Mouse (Mus musculus) stomach, embryonic 15.5 days (tissue): ENCODE measurements around the gene Gamt. TPM values are rescaled to one million over a fixed set of nuclear protein-coding genes. Genes with fewer than 3 reads are reported as not detected.
"Not testable (repeated sequence)": the region's sequence is repeated elsewhere in the genome, so short reads cannot be mapped to it uniquely, and the experiment has no call there.

Source experiments
- ATAC-seq: fragments of 200-750 bp; cut with Nextera tagmentation; 2 replicates; pipeline ENCODE4 v1.8.0; 2017; ENCODE audit warnings: low read depth, moderate number of reproducible peaks, moderate TSS enrichment; ENCODE audit not compliant: insufficient read depth, low FRiP score
- H3K27ac ChIP-seq: fragments of 300-500 bp; sonication (generic); 2 replicates; pipeline ENCODE4 v1.5.1; 2015; ENCODE audit warnings: mild to moderate bottlenecking, inconsistent platforms
- H3K27me3 ChIP-seq: fragments of 300-500 bp; sonication (generic); replicated peaks from 2 replicates; pipeline ENCODE4 v1.6.1; 2015; ENCODE audit warnings: inconsistent platforms
- H3K36me3 ChIP-seq: fragments of 300-500 bp; sonication (generic); 2 replicates; pipeline ENCODE4 v1.6.1; 2015; ENCODE audit warnings: inconsistent platforms
- H3K4me1 ChIP-seq: fragments of 300-500 bp; sonication (generic); 2 replicates; pipeline ENCODE4 v1.6.1; 2015; ENCODE audit warnings: inconsistent platforms
- H3K4me2 ChIP-seq: fragments of 300-500 bp; sonication (generic); 2 replicates; pipeline ENCODE4 v1.6.1; 2015; ENCODE audit warnings: mild to moderate bottlenecking, inconsistent platforms
- H3K4me3 ChIP-seq: fragments of 300-500 bp; sonication (generic); replicated peaks from 2 replicates; pipeline ENCODE4 v1.5.1; 2015; ENCODE audit warnings: inconsistent platforms
- H3K9ac ChIP-seq: fragments of 300-500 bp; sonication (generic); 2 replicates; pipeline ENCODE4 v1.6.1; 2015; ENCODE audit warnings: inconsistent platforms
- H3K9me3 ChIP-seq: fragments of 300-500 bp; sonication (generic); 2 replicates; pipeline ENCODE4 v1.6.1; 2016; ENCODE audit warnings: inconsistent platforms
- WGBS: fragments of 180-500 bp; shearing (Covaris S2); methylation state at CpG from one replicate; pipeline ENCODE4 v1.1.7; 2015; 5-methylcytosine and 5-hydroxymethylcytosine counted together
- polyA plus RNA-seq: library from polyadenylated mRNA; unstranded; fragments of >200 nt; fragmentation: Nextera tagmentation; extraction: Ambion mirVana; gene quantifications from 2 replicates; pipeline ENCODE4 v1.2.1, GENCODE M21; 2015

Gamt gene
- polyA plus RNA-seq, 1 experiment from 2014 or later: 111 TPM

GRCm38 (mm10) chr10:80253551-80253950, 7.3 kb downstream of the Gamt start:
- Histone ChIP-seq H3K4me3 (no peak overlapping the region), H3K4me1 (peaks cover 16% of the 10 kb centered on the region), H3K27ac (no peak overlapping the region), H3K36me3 (peaks cover 40% of the 10 kb centered on the region), H3K9me3 (no peaks in the 10 kb centered on the region), H3K9ac (no peak overlapping the region), H3K27me3 (no peaks in the 10 kb centered on the region), H3K4me2 (no peak overlapping the region)
- ATAC-seq: no peak
- WGBS: 77% methylated on average over 6 of the region's 6 CpGs

DNA sequence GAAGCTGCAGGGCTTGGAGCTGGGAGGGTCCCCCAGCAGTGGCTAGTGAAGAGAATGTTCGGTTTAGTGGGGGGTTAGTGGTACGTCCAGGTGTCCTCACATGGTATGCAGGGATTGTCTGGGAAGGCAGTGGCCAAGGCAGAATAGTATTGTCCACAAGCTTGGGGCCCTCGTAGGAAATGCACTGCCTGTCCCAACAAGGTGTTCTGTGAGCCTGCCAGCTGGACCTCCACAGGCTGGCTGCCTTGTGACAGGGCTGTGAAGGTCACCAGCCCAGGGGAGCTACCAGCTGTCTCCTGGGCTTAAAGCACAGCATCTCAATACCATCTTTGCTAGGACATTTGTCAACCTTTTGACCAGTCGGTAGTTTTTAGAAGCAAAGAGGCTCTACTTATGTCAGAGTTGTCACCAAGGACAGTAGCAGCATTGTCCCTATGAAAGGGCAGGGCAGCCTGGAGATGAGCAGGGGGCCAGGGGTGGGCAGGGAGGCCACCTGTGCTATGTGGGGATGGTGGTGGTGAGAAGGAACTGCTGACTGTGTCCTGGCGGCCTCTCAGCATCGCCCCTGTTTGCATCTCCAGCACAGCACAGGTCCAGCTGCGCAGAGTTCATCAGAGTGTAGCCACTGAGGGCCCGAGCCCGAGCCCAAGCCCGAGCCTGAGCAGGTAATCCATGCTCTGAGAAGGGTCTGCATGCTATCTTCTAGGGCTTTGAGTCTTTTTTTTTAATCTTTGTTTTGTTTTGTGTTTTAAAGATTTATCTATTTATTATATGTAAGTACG, 8.1 kb downstream of the Gamt start:
- no peak overlapping the region for H3K4me3 ChIP-seq
- H3K9me3 ChIP-seq: no peaks in the 10 kb centered on the region
- no peak overlapping the region for H3K27ac ChIP-seq
- H3K4me1 ChIP-seq: peaks cover 16% of the 10 kb centered on the region
- H3K4me2 ChIP-seq: no peak overlapping the region
- ATAC-seq: no peak
- no peaks in the 10 kb centered on the region for H3K27me3 ChIP-seq
- peaks cover 32% of the 10 kb centered on the region for H3K36me3 ChIP-seq
- 92% methylated on average over 11 of the region's 11 CpGs for WGBS
- H3K9ac ChIP-seq: no peak overlapping the region

- Histone ChIP-seq H3K27ac (no peak overlapping the region), H3K4me2 (no peak overlapping the region), H3K27me3 (no peaks in the 10 kb centered on the region), H3K4me1 (peaks cover 16% of the 10 kb centered on the region), H3K9ac (no peak overlapping the region), H3K36me3 (peaks cover 29% of the 10 kb centered on the region), H3K4me3 (no peak overlapping the region), H3K9me3 (no peaks in the 10 kb centered on the region)
- ATAC-seq: no peak
These were observed 8.8 kb downstream of the Gamt start for GRCm38 (mm10) chr10:80252011-80252410.

- peak overlapping the region; percentile 71; the same call in 1 of the 2 replicates for H3K4me3 ChIP-seq
- H3K4me1 ChIP-seq: peaks cover 16% of the 10 kb centered on the region
- peak overlapping the region; percentile 71 for H3K4me2 ChIP-seq
- H3K27ac ChIP-seq: no peak overlapping the region
- no peaks in the 10 kb centered on the region for H3K9me3 ChIP-seq
- WGBS: 77% methylated on average over 4 of the region's 4 CpGs
- H3K27me3 ChIP-seq: no peaks in the 10 kb centered on the region
- no peak overlapping the region for H3K9ac ChIP-seq
- H3K36me3 ChIP-seq: peaks cover 23% of the 10 kb centered on the region
- ATAC-seq: no peak
These were observed 10.2 kb downstream of the Gamt start for GRCm38 (mm10) chr10:80250573-80250972.

- Histone ChIP-seq H3K4me1 (peaks cover 16% of the 10 kb centered on the region), H3K9ac (peak overlapping the region; percentile 76), H3K4me3 (peak overlapping the region; percentile 71), H3K27ac (peak overlapping the region; percentile 91; the same call in 1 of the 2 replicates), H3K9me3 (no peaks in the 10 kb centered on the region), H3K36me3 (peaks cover 18% of the 10 kb centered on the region), H3K4me2 (peak overlapping the region; percentile 71), H3K27me3 (no peaks in the 10 kb centered on the region)
- no peak for ATAC-seq
- 36% methylated on average over 2 of the region's 2 CpGs for WGBS
These were observed 10.8 kb downstream of the Gamt start for GRCm38 (mm10) chr10:80250059-80250458.

GRCm38 (mm10) chr10:80248971-80249640, 11.7 kb downstream of the Gamt start, which contains the start of gene Ndufs7:
Gene Ndufs7, plus strand, starts transcription at chr10:80249121.
- under 1% methylated on average over 53 of the region's 53 CpGs for WGBS
- peaks cover 16% of the 10 kb centered on the region for H3K4me1 ChIP-seq
- H3K4me2 ChIP-seq: peak within 1 kb of the TSS; percentile 71
- H3K27me3 ChIP-seq: no peaks in the 10 kb centered on the region
- H3K27ac ChIP-seq: peak within 1 kb of the TSS; percentile 91
- H3K36me3 ChIP-seq: peaks cover 16% of the 10 kb centered on the region
- peak; percentile 88 for ATAC-seq
- peak within 1 kb of the TSS; percentile 76 for H3K9ac ChIP-seq
- peak within 1 kb of the TSS; percentile 71 for H3K4me3 ChIP-seq
- H3K9me3 ChIP-seq: no peaks in the 10 kb centered on the region

- H3K4me2 ChIP-seq: peak overlapping the region; percentile 71
- H3K4me1 ChIP-seq: peaks cover 16% of the 10 kb centered on the region
- not testable (repeated sequence) for H3K9ac ChIP-seq, H3K27me3 ChIP-seq, H3K9me3 ChIP-seq, ATAC-seq, H3K27ac ChIP-seq
- WGBS: 35% methylated on average over 3 of the region's 3 CpGs
- peak overlapping the region; percentile 71 for H3K4me3 ChIP-seq
- peaks cover 16% of the 10 kb centered on the region for H3K36me3 ChIP-seq
These were observed 12.4 kb downstream of the Gamt start for GRCm38 (mm10) chr10:80248437-80248836.

DNA sequence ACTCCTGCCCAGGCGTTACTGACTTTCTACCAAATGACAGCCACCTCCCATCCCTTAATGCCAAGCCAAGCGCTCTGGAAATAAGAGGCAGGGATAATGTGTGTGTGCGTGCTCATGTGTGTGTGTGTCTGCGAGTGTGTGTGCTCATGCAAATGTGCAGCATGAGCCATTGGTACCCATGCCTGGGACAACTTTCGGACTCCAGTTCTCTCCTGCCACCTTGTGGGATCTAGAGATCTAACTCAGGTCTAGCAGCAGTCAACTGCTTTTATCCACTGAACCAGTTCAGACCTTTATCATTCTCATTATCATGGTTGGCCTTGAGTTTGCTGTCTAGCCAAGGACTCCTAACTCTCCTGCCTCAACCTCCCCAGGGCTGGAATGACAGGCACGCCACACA, 13.0 kb downstream of the Gamt start:
- peak overlapping the region; percentile 71 for H3K4me2 ChIP-seq
- H3K4me3 ChIP-seq: no peak overlapping the region
- no peak overlapping the region for H3K9ac ChIP-seq
- H3K27ac ChIP-seq: no peak overlapping the region
- H3K27me3 ChIP-seq: no peaks in the 10 kb centered on the region
- no peak for ATAC-seq
- H3K4me1 ChIP-seq: peaks cover 16% of the 10 kb centered on the region
- H3K36me3 ChIP-seq: peaks cover 19% of the 10 kb centered on the region
- WGBS: 49% methylated on average over 6 of the region's 6 CpGs
- no peaks in the 10 kb centered on the region for H3K9me3 ChIP-seq

DNA sequence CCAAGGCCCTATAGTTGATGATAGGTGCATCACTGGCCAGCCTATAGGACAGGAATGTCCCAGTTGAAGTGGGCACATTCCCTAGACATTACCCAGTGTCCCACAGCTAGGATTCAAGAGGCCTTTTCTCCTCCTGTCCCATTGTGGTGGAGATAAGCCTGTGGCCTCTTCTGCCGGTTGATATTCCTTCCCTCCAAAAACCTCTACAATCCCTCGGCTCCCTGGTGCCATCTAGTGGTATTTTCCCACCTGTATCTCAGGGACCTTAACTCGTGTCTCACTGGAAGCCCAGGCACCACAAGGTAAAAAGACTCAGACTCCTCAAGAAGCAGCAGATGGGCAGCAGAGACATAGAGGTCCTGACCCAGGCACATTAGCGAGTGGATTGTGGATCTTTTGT, 15.2 kb downstream of the Gamt start:
- H3K9ac ChIP-seq: no peak overlapping the region
- H3K4me2 ChIP-seq: no peak overlapping the region
- no peak overlapping the region for H3K4me3 ChIP-seq
- ATAC-seq: no peak
- peaks cover 10% of the 10 kb centered on the region for H3K4me1 ChIP-seq
- H3K27me3 ChIP-seq: no peaks in the 10 kb centered on the region
- no peak overlapping the region for H3K27ac ChIP-seq
- peaks cover 38% of the 10 kb centered on the region for H3K36me3 ChIP-seq
- 2% methylated on average over 4 of the region's 4 CpGs for WGBS
- H3K9me3 ChIP-seq: no peaks in the 10 kb centered on the region

GRCm38 (mm10) chr10:80244791-80245399, 15.9 kb downstream of the Gamt start:
- ATAC-seq: no peak
- 42% methylated on average over 5 of the region's 5 CpGs for WGBS
- H3K4me2 ChIP-seq: no peak overlapping the region
- no peaks in the 10 kb centered on the region for H3K9me3 ChIP-seq
- no peaks in the 10 kb centered on the region for H3K27me3 ChIP-seq
- no peak overlapping the region for H3K27ac ChIP-seq
- H3K9ac ChIP-seq: no peak overlapping the region
- H3K4me1 ChIP-seq: peaks cover 3% of the 10 kb centered on the region; the same call in 1 of the 2 replicates
- H3K36me3 ChIP-seq: peaks cover 45% of the 10 kb centered on the region
- H3K4me3 ChIP-seq: no peak overlapping the region

GRCm38 (mm10) chr10:80242607-80243006, 18.2 kb downstream of the Gamt start:
- no peaks in the 10 kb centered on the region for H3K27me3 ChIP-seq
- H3K9ac ChIP-seq: no peak overlapping the region
- no peak overlapping the region for H3K27ac ChIP-seq
- H3K4me3 ChIP-seq: no peak overlapping the region
- no peaks in the 10 kb centered on the region for H3K9me3 ChIP-seq
- WGBS: 91% methylated on average over 3 of the region's 3 CpGs
- H3K36me3 ChIP-seq: peaks cover 65% of the 10 kb centered on the region
- ATAC-seq: no peak
- no peaks in the 10 kb centered on the region for H3K4me1 ChIP-seq
- no peak overlapping the region for H3K4me2 ChIP-seq

DNA sequence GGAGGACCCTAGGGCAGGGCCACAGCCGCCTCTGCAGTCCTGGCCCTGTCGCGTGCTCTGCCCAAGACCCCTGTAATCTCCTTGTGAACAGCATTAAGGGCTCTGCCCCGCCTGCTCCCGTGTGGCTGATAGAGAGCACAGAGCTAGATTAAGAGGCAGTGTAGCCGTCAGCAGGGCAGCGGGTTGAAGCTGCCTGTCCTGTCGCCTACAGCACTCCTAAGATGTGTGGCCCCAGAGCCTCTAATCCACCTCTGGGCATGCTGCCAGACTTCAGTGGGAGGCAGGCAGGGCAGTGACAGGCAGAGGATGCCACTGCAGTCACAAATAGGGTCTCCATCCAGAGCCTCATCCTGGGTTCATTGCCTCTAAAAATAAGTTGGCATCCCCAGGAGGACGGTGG, 18.7 kb downstream of the Gamt start:
- Histone ChIP-seq H3K4me2 (no peak overlapping the region), H3K27me3 (no peaks in the 10 kb centered on the region), H3K36me3 (peaks cover 71% of the 10 kb centered on the region), H3K9ac (no peak overlapping the region), H3K27ac (no peak overlapping the region), H3K9me3 (no peaks in the 10 kb centered on the region), H3K4me3 (no peak overlapping the region), H3K4me1 (no peaks in the 10 kb centered on the region)
- 63% methylated on average over 9 of the region's 9 CpGs for WGBS
- no peak for ATAC-seq
